25 mouse cellular contexts compared by ENCODE assay signal in genomic region chr1:82031130-82031529, GRCm38 (mm10).
DNase-seq lines count a peak whose midpoint lies in the region; ATAC-seq and TF ChIP-seq lines count a peak whose summit lies in the region.
"Had no signal": no experiment of that assay in that cellular context is flagged by ENCODE, and none has a peak within 500 bp of the region (broad histone marks: within the 10 kb centered on the region; RNA-seq: fewer than 3 reads in every experiment).

No protein-coding gene starts in this region.

- no peak for TF ChIP-seq POLR2A in liver, adult 2 months (IDR thresholded peaks at IDR 0.05; ENCODE audit: extremely low read depth, insufficient read depth, low read length)
- TF ChIP-seq POLR2A in lung, adult 2 months (IDR thresholded peaks at IDR 0.05; ENCODE audit: borderline replicate concordance, extremely low read depth, low read depth, low read length): no peak

- peak; percentile 17; the same call in 1 of the 2 replicates for TF ChIP-seq EP300 in lung, postnatal 0 days (IDR thresholded peaks at IDR 0.05)

- TF ChIP-seq CTCF in liver, adult 2 months (IDR thresholded peaks at IDR 0.05; ENCODE audit: low read depth, low read length): no peak
- TF ChIP-seq CTCF in lung, adult 2 months (IDR thresholded peaks at IDR 0.05; ENCODE audit: insufficient read depth, low read length): no peak
- no peak for TF ChIP-seq CTCF in lung, postnatal 0 days (IDR thresholded peaks at IDR 0.05)

- no peak overlapping the region for H3K4me3 ChIP-seq in intestine, embryonic 15.5 days (replicated peaks)
- no peak overlapping the region for H3K4me3 ChIP-seq in intestine, embryonic 16.5 days (ENCODE audit: low read length)
- H3K4me3 ChIP-seq in liver, adult 2 months (ENCODE audit: insufficient read depth, low read depth, low read length): no peak overlapping the region
- no peak overlapping the region for H3K4me3 ChIP-seq in liver, embryonic 11.5 days (ENCODE audit: low read depth, low read length)
- no peak overlapping the region for H3K4me3 ChIP-seq in lung, embryonic 15.5 days
- no peak overlapping the region for H3K4me3 ChIP-seq in lung, adult 2 months (replicated peaks; ENCODE audit: extremely low read depth, low read depth, low read length)
- no peak overlapping the region for H3K4me3 ChIP-seq in lung, postnatal 0 days (ENCODE audit: low read depth, low read length)
- H3K4me3 ChIP-seq: embryonic facial prominence, embryonic 12.5 days; embryonic facial prominence, embryonic 15.5 days; erythroblast, embryonic 14.5 days; forebrain, embryonic 10.5 days; forebrain, embryonic 12.5 days had no signal

- ATAC-seq in intestine, embryonic 15.5 days: peak; percentile 41; the same call in 1 of the 2 replicates
- no peak for ATAC-seq in intestine, embryonic 16.5 days
- ATAC-seq in liver, embryonic 11.5 days (replicated peaks; ENCODE audit: low FRiP score): no peak
- ATAC-seq in lung, embryonic 15.5 days (ENCODE audit: borderline replicate concordance, extremely low read depth, low FRiP score, low TSS enrichment): no peak
- no peak for ATAC-seq in lung, postnatal 0 days
- ATAC-seq: forebrain, embryonic 14.5 days; forebrain, embryonic 16.5 days had no signal

- no peaks in the 10 kb centered on the region for H3K27me3 ChIP-seq in intestine, embryonic 15.5 days (replicated peaks)
- H3K27me3 ChIP-seq in intestine, embryonic 16.5 days (replicated peaks; ENCODE audit: control insufficient read depth, insufficient read depth, low read length): no peaks in the 10 kb centered on the region
- no peaks in the 10 kb centered on the region for H3K27me3 ChIP-seq in liver, adult 2 months (ENCODE audit: control insufficient read depth, insufficient read depth, low read length)
- no peaks in the 10 kb centered on the region for H3K27me3 ChIP-seq in liver, embryonic 11.5 days (replicated peaks; ENCODE audit: control insufficient read depth, insufficient read depth, low read length)
- no peaks in the 10 kb centered on the region for H3K27me3 ChIP-seq in lung, embryonic 15.5 days
- no peaks in the 10 kb centered on the region for H3K27me3 ChIP-seq in lung, postnatal 0 days (replicated peaks; ENCODE audit: insufficient read depth, low read length)
- H3K27me3 ChIP-seq: embryonic facial prominence, embryonic 12.5 days; embryonic facial prominence, embryonic 15.5 days; forebrain, embryonic 12.5 days had no signal

- no peaks in the 10 kb centered on the region for H3K9me3 ChIP-seq in intestine, embryonic 15.5 days
- H3K9me3 ChIP-seq in intestine, embryonic 16.5 days (ENCODE audit: control insufficient read depth, low read length): no peaks in the 10 kb centered on the region
- no peaks in the 10 kb centered on the region for H3K9me3 ChIP-seq in liver, embryonic 11.5 days (ENCODE audit: control insufficient read depth, low read length)
- no peaks in the 10 kb centered on the region for H3K9me3 ChIP-seq in lung, embryonic 15.5 days
- no peaks in the 10 kb centered on the region for H3K9me3 ChIP-seq in lung, postnatal 0 days (ENCODE audit: low read length)
- H3K9me3 ChIP-seq: embryonic facial prominence, embryonic 12.5 days; embryonic facial prominence, embryonic 15.5 days; forebrain, embryonic 10.5 days; forebrain, embryonic 12.5 days had no signal

- WGBS in intestine, embryonic 15.5 days: 44% methylated on average over 7 of the region's 7 CpGs
- 42% methylated on average over 7 of the region's 7 CpGs for WGBS in intestine, embryonic 16.5 days
- WGBS in liver, adult 2 months: 67% methylated on average over 7 of the region's 7 CpGs
- 77% methylated on average over 7 of the region's 7 CpGs for WGBS in liver, embryonic 11.5 days
- WGBS in lung, embryonic 15.5 days: 17% methylated on average over 7 of the region's 7 CpGs
- WGBS in lung, adult 2 months: 46% methylated on average over 7 of the region's 7 CpGs
- WGBS in lung, postnatal 0 days: 25% methylated on average over 7 of the region's 7 CpGs

- no peak overlapping the region for H3K27ac ChIP-seq in intestine, embryonic 15.5 days
- no peak overlapping the region for H3K27ac ChIP-seq in intestine, embryonic 16.5 days (ENCODE audit: low read length)
- no peak overlapping the region for H3K27ac ChIP-seq in liver, adult 2 months (replicated peaks; ENCODE audit: insufficient read depth, low read depth, low read length)
- no peak overlapping the region for H3K27ac ChIP-seq in liver, embryonic 11.5 days (ENCODE audit: low read depth, low read length)
- H3K27ac ChIP-seq in lung, embryonic 15.5 days: peak overlapping the region; percentile 47; the same call in 1 of the 2 replicates
- no peak overlapping the region for H3K27ac ChIP-seq in lung, postnatal 0 days (ENCODE audit: low read length)
- H3K27ac ChIP-seq: embryonic facial prominence, embryonic 12.5 days; embryonic facial prominence, embryonic 15.5 days; forebrain, embryonic 10.5 days; forebrain, embryonic 12.5 days had no signal

- H3K36me3 ChIP-seq in intestine, embryonic 15.5 days: no peaks in the 10 kb centered on the region
- H3K36me3 ChIP-seq in intestine, embryonic 16.5 days (ENCODE audit: control insufficient read depth, insufficient read depth, low read length): no peaks in the 10 kb centered on the region
- H3K36me3 ChIP-seq in liver, adult 2 months (ENCODE audit: control insufficient read depth, insufficient read depth, low read length): no peaks in the 10 kb centered on the region
- no peaks in the 10 kb centered on the region for H3K36me3 ChIP-seq in liver, embryonic 11.5 days (ENCODE audit: control insufficient read depth, insufficient read depth, low read length)
- no peaks in the 10 kb centered on the region for H3K36me3 ChIP-seq in lung, embryonic 15.5 days
- no peaks in the 10 kb centered on the region for H3K36me3 ChIP-seq in lung, postnatal 0 days (ENCODE audit: insufficient read depth, low read length)
- H3K36me3 ChIP-seq: embryonic facial prominence, embryonic 12.5 days; embryonic facial prominence, embryonic 15.5 days; forebrain, embryonic 10.5 days; forebrain, embryonic 12.5 days had no signal

- H3K4me2 ChIP-seq in intestine, embryonic 15.5 days (replicated peaks): no peak overlapping the region
- no peak overlapping the region for H3K4me2 ChIP-seq in intestine, embryonic 16.5 days (ENCODE audit: low read depth, low read length)
- H3K4me2 ChIP-seq in liver, embryonic 11.5 days: no peak overlapping the region
- no peak overlapping the region for H3K4me2 ChIP-seq in lung, embryonic 15.5 days
- no peak overlapping the region for H3K4me2 ChIP-seq in lung, postnatal 0 days (replicated peaks; ENCODE audit: low read depth, low read length)
- H3K4me2 ChIP-seq: embryonic facial prominence, embryonic 12.5 days; embryonic facial prominence, embryonic 15.5 days; forebrain, embryonic 12.5 days had no signal

- no peaks in the 10 kb centered on the region for H3K4me1 ChIP-seq in intestine, embryonic 15.5 days (replicated peaks)
- no peaks in the 10 kb centered on the region for H3K4me1 ChIP-seq in intestine, embryonic 16.5 days (ENCODE audit: control insufficient read depth, insufficient read depth, low read length)
- H3K4me1 ChIP-seq in liver, adult 2 months (ENCODE audit: control insufficient read depth, insufficient read depth, low read length): peaks cover 12% of the 10 kb centered on the region
- no peaks in the 10 kb centered on the region for H3K4me1 ChIP-seq in liver, embryonic 11.5 days (replicated peaks; ENCODE audit: control insufficient read depth, insufficient read depth, low read length)
- H3K4me1 ChIP-seq in lung, embryonic 15.5 days: 0 out of 2 replicates have a peak, but pooled peaks cover 5% of the 10 kb centered on the region
- H3K4me1 ChIP-seq in lung, adult 2 months (ENCODE audit: control insufficient read depth, insufficient read depth, low read length): no peaks in the 10 kb centered on the region
- H3K4me1 ChIP-seq in lung, postnatal 0 days (ENCODE audit: insufficient read depth, low read depth, low read length): no peaks in the 10 kb centered on the region
- H3K4me1 ChIP-seq: embryonic facial prominence, embryonic 15.5 days; forebrain, embryonic 12.5 days had no signal

- DNase-seq in liver, adult 2 months (ENCODE audit: extremely low read depth, low read depth, low spot score): peak; percentile 9
- no peak for DNase-seq in liver, embryonic 11.5 days (ENCODE audit: low spot score)
- DNase-seq in lung, adult 2 months: no peak
- DNase-seq in lung, postnatal 0 days (ENCODE audit: low spot score): peak; percentile 12
- no peak for DNase-seq in lung, postnatal 4 days
- DNase-seq: adrenal gland, adult 2 months; adrenal gland, postnatal 10 days; adrenal gland, postnatal 25 days; cerebellum, adult 11 months; cerebellum, adult 18-20 months; cerebellum, adult 8-10 months; cerebellum, adult 9-11 months; cerebellum, postnatal 14 days; cerebellum, postnatal 36 days; embryo, embryonic 11 days had no signal

- no peak overlapping the region for H3K9ac ChIP-seq in intestine, embryonic 15.5 days
- H3K9ac ChIP-seq in intestine, embryonic 16.5 days (ENCODE audit: low read depth, low read length): no peak overlapping the region
- H3K9ac ChIP-seq in liver, adult 2 months (ENCODE audit: low read depth, low read length): no peak overlapping the region
- H3K9ac ChIP-seq in liver, embryonic 11.5 days (ENCODE audit: low read depth, low read length): no peak overlapping the region
- H3K9ac ChIP-seq in lung, embryonic 15.5 days: no peak overlapping the region
- H3K9ac ChIP-seq in lung, postnatal 0 days (replicated peaks; ENCODE audit: low read depth): no peak overlapping the region
- H3K9ac ChIP-seq: embryonic facial prominence, embryonic 12.5 days; embryonic facial prominence, embryonic 15.5 days; forebrain, embryonic 12.5 days had no signal

- no peaks in the 10 kb centered on the region for H3K79me2 ChIP-seq in liver, adult 2 months (ENCODE audit: control insufficient read depth, insufficient read depth, low read length)

Comparison
In these comparisons a context has a peak if more than half of its experiments do, and no peak if none do; other contexts are left out.
1. DNase-seq: peak in liver, adult 2 months (single experiment) and lung, postnatal 0 days (single experiment); none in liver, embryonic 11.5 days (single experiment), lung, adult 2 months (single experiment) and lung, postnatal 4 days (0 of 2).